Mouse (Mus musculus): Measurements from ENCODE around the gene Gtpbp4.
"Not testable (repeated sequence)": the region's sequence is repeated elsewhere in the genome, so short reads cannot be mapped to it uniquely, and the experiment has no call there.

The Gtpbp4 gene

GRCm38 (mm10) chr13:8972972-8973371 lies 22.9 kb downstream of the Gtpbp4 start:
- DNase-seq (ENCODE audit: low spot score in 2 of 2), result no peak

GRCm38 (mm10) chr13:8972369-8972768 lies 23.5 kb downstream of the Gtpbp4 start:
- no peak for DNase-seq (ENCODE audit: low spot score in 2 of 2)

- no peak for DNase-seq (ENCODE audit: low spot score in 2 of 2)
These were observed 28.1 kb downstream of the Gtpbp4 start for GRCm38 (mm10) chr13:8967742-8968141.

- DNase-seq (ENCODE audit: low spot score in 2 of 2), result no peak
These were observed 30.7 kb downstream of the Gtpbp4 start for GRCm38 (mm10) chr13:8965224-8965623.

- not testable (repeated sequence) for DNase-seq (ENCODE audit: low spot score in 2 of 2)
These were observed 33.6 kb downstream of the Gtpbp4 start for GRCm38 (mm10) chr13:8962266-8962665.

GRCm38 (mm10) chr13:8961128-8961888 lies 34.6 kb downstream of the Gtpbp4 start:
- not testable (repeated sequence) for DNase-seq (ENCODE audit: low spot score in 2 of 2)

GRCm38 (mm10) chr13:8959554-8959953 lies 36.3 kb downstream of the Gtpbp4 start:
- not testable (repeated sequence) for DNase-seq (ENCODE audit: low spot score in 2 of 2)

GRCm38 (mm10) chr13:8959058-8959457 lies 36.8 kb downstream of the Gtpbp4 start:
- DNase-seq (ENCODE audit: low spot score in 2 of 2), result not testable (repeated sequence)

- not testable (repeated sequence) for DNase-seq (ENCODE audit: low spot score in 2 of 2)
These were observed 39.0 kb downstream of the Gtpbp4 start for GRCm38 (mm10) chr13:8956873-8957272.

- not testable (repeated sequence) for DNase-seq (ENCODE audit: low spot score in 2 of 2)
These were observed 40.8 kb downstream of the Gtpbp4 start for GRCm38 (mm10) chr13:8955127-8955526.

- not testable (repeated sequence) for DNase-seq (ENCODE audit: low spot score in 2 of 2)
These were observed 43.3 kb downstream of the Gtpbp4 start, which contains the start of gene Idi2 for GRCm38 (mm10) chr13:8952563-8952962. Gene Idi2, plus strand, starts transcription at chr13:8952863.

GRCm38 (mm10) chr13:8948131-8948530 lies 47.8 kb downstream of the Gtpbp4 start, which contains the start of gene Gm9745:
Gene Gm9745, minus strand, starts transcription at chr13:8948231.
- not testable (repeated sequence) for DNase-seq (ENCODE audit: low spot score in 2 of 2)

GRCm38 (mm10) chr13:8943828-8944227 lies 52.1 kb downstream of the Gtpbp4 start:
- not testable (repeated sequence) for DNase-seq (ENCODE audit: low spot score in 2 of 2)

- not testable (repeated sequence) for DNase-seq (ENCODE audit: low spot score in 2 of 2)
These were observed 54.2 kb downstream of the Gtpbp4 start for GRCm38 (mm10) chr13:8941701-8942100.

GRCm38 (mm10) chr13:8941110-8941509 lies 54.8 kb downstream of the Gtpbp4 start:
- not testable (repeated sequence) for DNase-seq (ENCODE audit: low spot score in 2 of 2)

GRCm38 (mm10) chr13:8937611-8938140 lies 58.2 kb downstream of the Gtpbp4 start:
- DNase-seq (ENCODE audit: low spot score in 2 of 2), result not testable (repeated sequence)

- DNase-seq (ENCODE audit: low spot score in 2 of 2), result no peak
These were observed 62.4 kb downstream of the Gtpbp4 start for GRCm38 (mm10) chr13:8933499-8933898.
